Mouse (Mus musculus): ENCODE measurements at regions not wholly inside any gene's neighbourhood (a gene's known extent, or its start where the extent isn't known, plus 50 kb on each side); places are given as distances from the start of the nearest gene placed in this dataset.

- no peak for TF ChIP-seq CTCF (conservative IDR thresholded peaks at IDR 0.05; ENCODE audit: insufficient read depth, insufficient read length, low read depth, low read length)
- TF ChIP-seq POLR2A (IDR thresholded peaks at IDR 0.05; ENCODE audit: low read depth, low read length), result no peak
Observed at GRCm38 (mm10) chr13:101318621-101319020, 449.4 kb downstream of the Pik3r1 start.
